9 mouse cellular contexts compared by ENCODE assay signal in the genomic region with DNA sequence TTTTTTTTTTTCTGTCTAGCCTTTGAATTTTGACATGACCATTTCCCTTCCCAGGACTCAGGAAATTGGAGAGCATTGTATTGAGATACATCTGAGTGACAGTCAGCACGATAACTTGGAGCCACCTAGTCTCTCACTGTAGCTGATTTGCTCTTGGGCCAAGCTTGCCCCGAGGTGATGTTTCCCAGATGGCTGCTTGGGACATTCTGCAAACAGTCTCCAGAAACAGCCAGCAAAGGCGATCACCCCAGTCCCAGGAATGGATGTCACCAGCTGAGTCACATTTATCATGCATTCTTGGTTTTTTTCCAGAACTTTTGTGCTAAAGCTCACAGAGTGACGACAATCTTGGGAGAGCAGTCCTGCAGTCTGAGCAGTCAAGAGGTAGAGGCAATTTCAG.
DNase-seq lines count a peak whose midpoint lies in the region; ATAC-seq and TF ChIP-seq lines count a peak whose summit lies in the region.
"Had no signal": no experiment of that assay in that cellular context is flagged by ENCODE, and none has a peak within 500 bp of the region (broad histone marks: within the 10 kb centered on the region; RNA-seq: fewer than 3 reads in every experiment).

No protein-coding gene starts in this region.

- no peak overlapping the region for H3K4me3 ChIP-seq in intestine, embryonic 14.5 days (ENCODE audit: low read depth, low read length)
- no peak overlapping the region for H3K4me3 ChIP-seq in intestine, embryonic 16.5 days (ENCODE audit: low read length)
- H3K4me3 ChIP-seq in heart, postnatal 0 days (ENCODE audit: low read depth, low read length): no peak overlapping the region

- H3K27ac ChIP-seq in intestine, embryonic 14.5 days (ENCODE audit: low read depth): no peak overlapping the region
- H3K27ac ChIP-seq in intestine, embryonic 16.5 days (ENCODE audit: low read length): no peak overlapping the region
- H3K27ac ChIP-seq in heart, postnatal 0 days (ENCODE audit: low read depth): peak overlapping the region; percentile 65

- no peak overlapping the region for H3K4me2 ChIP-seq in intestine, embryonic 14.5 days (ENCODE audit: low read length)
- H3K4me2 ChIP-seq in intestine, embryonic 16.5 days (ENCODE audit: low read depth, low read length): no peak overlapping the region
- H3K4me2 ChIP-seq in heart, postnatal 0 days (ENCODE audit: low read depth, low read length): no peak overlapping the region

- no peaks in the 10 kb centered on the region for H3K27me3 ChIP-seq in intestine, embryonic 14.5 days (replicated peaks; ENCODE audit: control insufficient read depth, insufficient read depth, low read length)
- no peaks in the 10 kb centered on the region for H3K27me3 ChIP-seq in intestine, embryonic 16.5 days (replicated peaks; ENCODE audit: control insufficient read depth, insufficient read depth, low read length)
- no peaks in the 10 kb centered on the region for H3K27me3 ChIP-seq in heart, postnatal 0 days (ENCODE audit: control insufficient read depth, insufficient read depth, low read length)

- H3K4me1 ChIP-seq in intestine, embryonic 14.5 days (replicated peaks; ENCODE audit: control insufficient read depth, insufficient read depth, low read length): no peaks in the 10 kb centered on the region
- peaks cover 2% of the 10 kb centered on the region; the same call in 1 of the 2 replicates for H3K4me1 ChIP-seq in intestine, embryonic 16.5 days (ENCODE audit: control insufficient read depth, insufficient read depth, low read length)
- H3K4me1 ChIP-seq in heart, postnatal 0 days (ENCODE audit: control insufficient read depth, insufficient read depth): peaks cover 15% of the 10 kb centered on the region

- no peak overlapping the region for H3K9ac ChIP-seq in intestine, embryonic 14.5 days (ENCODE audit: low read length)
- H3K9ac ChIP-seq in intestine, embryonic 16.5 days (ENCODE audit: low read depth, low read length): no peak overlapping the region
- no peak overlapping the region for H3K9ac ChIP-seq in heart, postnatal 0 days (replicated peaks; ENCODE audit: low read depth, low read length)

- 36% methylated on average over 4 of the region's 4 CpGs for WGBS in intestine, embryonic 14.5 days
- WGBS in intestine, embryonic 16.5 days: 41% methylated on average over 4 of the region's 4 CpGs
- WGBS in heart, postnatal 0 days: 5% methylated on average over 4 of the region's 4 CpGs

- TF ChIP-seq CTCF in heart, postnatal 0 days (IDR thresholded peaks at IDR 0.05; ENCODE audit: low read depth): no peak

- DNase-seq in intestine, embryonic 14.5 days (ENCODE audit: low spot score): peak; percentile 54
- DNase-seq in heart, adult 18-20 months: peak; percentile 63 to 77
- peak; percentile 85 for DNase-seq in heart, postnatal 0 days (ENCODE audit: low spot score)
- peak; percentile 56 to 77 for DNase-seq in kidney, postnatal 36 days
- DNase-seq in spleen, adult 18-20 months: no peak
- DNase-seq: retina, postnatal 1 day; thymus, adult 18-20 months had no signal

- no peak for TF ChIP-seq EP300 in heart, postnatal 0 days (IDR thresholded peaks at IDR 0.05; ENCODE audit: low read depth)

- no peaks in the 10 kb centered on the region for H3K9me3 ChIP-seq in intestine, embryonic 14.5 days (ENCODE audit: control insufficient read depth, low read length)
- H3K9me3 ChIP-seq in intestine, embryonic 16.5 days (ENCODE audit: control insufficient read depth, low read length): no peaks in the 10 kb centered on the region
- H3K9me3 ChIP-seq in heart, postnatal 0 days (replicated peaks; ENCODE audit: control insufficient read depth, low read length): no peaks in the 10 kb centered on the region

- H3K36me3 ChIP-seq in intestine, embryonic 14.5 days (ENCODE audit: control insufficient read depth, insufficient read depth, low read length): no peaks in the 10 kb centered on the region
- no peaks in the 10 kb centered on the region for H3K36me3 ChIP-seq in intestine, embryonic 16.5 days (ENCODE audit: control insufficient read depth, insufficient read depth, low read length)
- no peaks in the 10 kb centered on the region for H3K36me3 ChIP-seq in heart, postnatal 0 days (replicated peaks; ENCODE audit: control insufficient read depth, insufficient read depth, low read length)

- no peak for ATAC-seq in intestine, embryonic 14.5 days (replicated peaks; ENCODE audit: low FRiP score, low TSS enrichment, low read depth)
- ATAC-seq in intestine, embryonic 16.5 days: no peak
- ATAC-seq in heart, postnatal 0 days (ENCODE audit: insufficient read depth, low read depth): peak; percentile 79
- no peak for ATAC-seq in inflammation-experienced regulatory T-cells, adult 6 months

Comparison
In these comparisons a context has a peak if more than half of its experiments do, and no peak if none do; other contexts are left out.
1. DNase-seq: peak in intestine, embryonic 14.5 days (single experiment), heart, adult 18-20 months (2 of 2), heart, postnatal 0 days (single experiment) and kidney, postnatal 36 days (2 of 2); none in spleen, adult 18-20 months (0 of 2).